Mouse (Mus musculus) hindbrain, embryonic 11.5 days (tissue): Measurements from ENCODE around the gene Rftn1. TPM values are rescaled to one million over a fixed set of nuclear protein-coding genes. Genes with fewer than 3 reads are reported as not detected.

Experiments
- ATAC-seq: fragments of 200-750 bp; cut with Nextera tagmentation; 2 replicates; pipeline ENCODE4 v1.8.0; 2017; ENCODE audit warnings: mild to moderate bottlenecking, moderate TSS enrichment, moderate library complexity; ENCODE audit not compliant: low FRiP score
- DNase-seq: peaks from one replicate; pipeline ENCODE4 v3.0.0-alpha.2; 2015; ENCODE audit warnings: low spot score
- H3K27ac ChIP-seq: fragments of 300-500 bp; sonication (generic); 2 replicates; pipeline ENCODE4 v1.5.1; 2014; ENCODE audit warnings: mild to moderate bottlenecking, low read depth, low read length
- H3K27me3 ChIP-seq: fragments of 300-500 bp; sonication (generic); 2 replicates; pipeline ENCODE4 v1.6.1; 2014; ENCODE audit warnings: mild to moderate bottlenecking, low read length, moderate library complexity, mixed read lengths; ENCODE audit not compliant: control insufficient read depth, insufficient read depth
- H3K36me3 ChIP-seq: fragments of 300-500 bp; sonication (generic); 2 replicates; pipeline ENCODE4 v1.6.1; 2014; ENCODE audit warnings: mild to moderate bottlenecking, low read length, moderate library complexity, mixed read lengths; ENCODE audit not compliant: control insufficient read depth, insufficient read depth
- H3K4me1 ChIP-seq: fragments of 300-500 bp; sonication (generic); replicated peaks from 2 replicates; pipeline ENCODE4 v1.6.1; 2014; ENCODE audit warnings: low read length, mixed read lengths; ENCODE audit not compliant: control insufficient read depth, insufficient read depth
- H3K4me2 ChIP-seq: fragments of 300-500 bp; sonication (generic); replicated peaks from 2 replicates; pipeline ENCODE4 v1.6.1; 2014; ENCODE audit warnings: mild to moderate bottlenecking, low read depth, low read length
- H3K4me3 ChIP-seq: fragments of 300-500 bp; sonication (generic); 2 replicates; pipeline ENCODE4 v1.5.1; 2014; ENCODE audit warnings: low read depth, low read length
- H3K9ac ChIP-seq: fragments of 300-500 bp; sonication (generic); 2 replicates; pipeline ENCODE4 v1.6.1; 2014; ENCODE audit warnings: low read depth, low read length
- H3K9me3 ChIP-seq: fragments of 300-500 bp; sonication (generic); 2 replicates; pipeline ENCODE4 v1.6.1; 2016; ENCODE audit warnings: low read length; ENCODE audit not compliant: control insufficient read depth
- WGBS: fragments of 180-500 bp; shearing (Covaris S2); extraction: QIAGEN DNeasy Blood & Tissue Kit; methylation state at CpG from one replicate; pipeline ENCODE4 v1.1.7; 2014; 5-methylcytosine and 5-hydroxymethylcytosine counted together
- polyA plus RNA-seq: library from polyadenylated mRNA; unstranded; fragments of >200 nt; fragmentation: Nextera tagmentation; extraction: Ambion mirVana; gene quantifications from 2 replicates; pipeline ENCODE4 v1.2.1, GENCODE M21; 2014

Gene Rftn1
- polyA plus RNA-seq, 1 experiment from 2014 or later: 5.6 TPM

GRCm38 (mm10) chr17:50080991-50081390 is 109.5 kb downstream of the Rftn1 start:
- no peak overlapping the region for H3K4me3 ChIP-seq
- 94% methylated on average over 4 of the region's 4 CpGs for WGBS
- DNase-seq: no peak

GRCm38 (mm10) chr17:50078749-50079148 is 111.7 kb downstream of the Rftn1 start:
- H3K9me3 ChIP-seq: no peaks in the 10 kb centered on the region
- no peaks in the 10 kb centered on the region for H3K27me3 ChIP-seq
- H3K27ac ChIP-seq: no peak overlapping the region
- ATAC-seq: no peak
- WGBS: 97% methylated on average over 6 of the region's 6 CpGs
- no peak for DNase-seq
- H3K4me3 ChIP-seq: no peak overlapping the region
- H3K9ac ChIP-seq: no peak overlapping the region
- H3K36me3 ChIP-seq: no peaks in the 10 kb centered on the region
- H3K4me2 ChIP-seq: no peak overlapping the region
- no peaks in the 10 kb centered on the region for H3K4me1 ChIP-seq

More at GRCm38 (mm10) chr17:50080991-50081390, 109.5 kb downstream of the Rftn1 start:
- H3K36me3 ChIP-seq: no peaks in the 10 kb centered on the region
- H3K9ac ChIP-seq: no peak overlapping the region
- H3K27me3 ChIP-seq: no peaks in the 10 kb centered on the region
- no peaks in the 10 kb centered on the region for H3K4me1 ChIP-seq
- no peak overlapping the region for H3K4me2 ChIP-seq
- no peak for ATAC-seq
- H3K27ac ChIP-seq: no peak overlapping the region
- no peaks in the 10 kb centered on the region for H3K9me3 ChIP-seq

- Histone ChIP-seq H3K9ac (no peak overlapping the region), H3K27me3 (no peaks in the 10 kb centered on the region), H3K9me3 (no peaks in the 10 kb centered on the region), H3K4me1 (no peaks in the 10 kb centered on the region), H3K4me3 (no peak overlapping the region), H3K4me2 (no peak overlapping the region), H3K36me3 (no peaks in the 10 kb centered on the region), H3K27ac (no peak overlapping the region)
- ATAC-seq (no peak), DNase-seq (no peak)
- 95% methylated on average over 23 of the region's 23 CpGs for WGBS
Observed at GRCm38 (mm10) chr17:50072982-50073965, 117.2 kb downstream of the Rftn1 start.

DNA sequence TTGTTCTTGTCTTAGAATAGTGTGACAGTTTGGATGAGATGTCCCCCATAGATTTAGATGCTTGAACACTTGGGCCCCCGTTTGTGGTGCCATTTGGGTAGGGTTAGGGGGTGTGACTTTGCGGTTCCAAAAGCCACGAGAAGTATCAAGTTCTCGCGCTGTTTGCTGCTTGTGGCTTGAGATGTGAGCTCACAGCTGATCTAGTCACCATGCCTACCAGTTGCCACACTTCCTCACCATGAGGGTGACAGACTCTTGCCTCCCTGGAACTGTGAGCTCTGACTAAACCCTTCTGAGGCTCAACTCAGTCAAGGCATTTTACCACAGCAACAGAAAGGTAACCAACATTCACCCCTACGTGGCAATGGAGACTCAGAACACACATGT is 118.9 kb downstream of the Rftn1 start:
- WGBS: 82% methylated on average over 6 of the region's 6 CpGs
- H3K4me1 ChIP-seq: no peaks in the 10 kb centered on the region
- H3K27me3 ChIP-seq: no peaks in the 10 kb centered on the region
- H3K4me2 ChIP-seq: no peak overlapping the region
- H3K9ac ChIP-seq: no peak overlapping the region
- ATAC-seq: no peak
- DNase-seq: no peak
- no peak overlapping the region for H3K4me3 ChIP-seq
- H3K27ac ChIP-seq: no peak overlapping the region
- no peaks in the 10 kb centered on the region for H3K9me3 ChIP-seq
- no peaks in the 10 kb centered on the region for H3K36me3 ChIP-seq

GRCm38 (mm10) chr17:50070822-50071601 is 119.5 kb downstream of the Rftn1 start:
- no peaks in the 10 kb centered on the region for H3K36me3 ChIP-seq
- no peak overlapping the region for H3K9ac ChIP-seq
- H3K4me2 ChIP-seq: no peak overlapping the region
- H3K9me3 ChIP-seq: no peaks in the 10 kb centered on the region
- no peak for DNase-seq
- no peak overlapping the region for H3K4me3 ChIP-seq
- no peak overlapping the region for H3K27ac ChIP-seq
- 81% methylated on average over 7 of the region's 7 CpGs for WGBS
- no peaks in the 10 kb centered on the region for H3K4me1 ChIP-seq
- H3K27me3 ChIP-seq: no peaks in the 10 kb centered on the region
- ATAC-seq: no peak

DNA sequence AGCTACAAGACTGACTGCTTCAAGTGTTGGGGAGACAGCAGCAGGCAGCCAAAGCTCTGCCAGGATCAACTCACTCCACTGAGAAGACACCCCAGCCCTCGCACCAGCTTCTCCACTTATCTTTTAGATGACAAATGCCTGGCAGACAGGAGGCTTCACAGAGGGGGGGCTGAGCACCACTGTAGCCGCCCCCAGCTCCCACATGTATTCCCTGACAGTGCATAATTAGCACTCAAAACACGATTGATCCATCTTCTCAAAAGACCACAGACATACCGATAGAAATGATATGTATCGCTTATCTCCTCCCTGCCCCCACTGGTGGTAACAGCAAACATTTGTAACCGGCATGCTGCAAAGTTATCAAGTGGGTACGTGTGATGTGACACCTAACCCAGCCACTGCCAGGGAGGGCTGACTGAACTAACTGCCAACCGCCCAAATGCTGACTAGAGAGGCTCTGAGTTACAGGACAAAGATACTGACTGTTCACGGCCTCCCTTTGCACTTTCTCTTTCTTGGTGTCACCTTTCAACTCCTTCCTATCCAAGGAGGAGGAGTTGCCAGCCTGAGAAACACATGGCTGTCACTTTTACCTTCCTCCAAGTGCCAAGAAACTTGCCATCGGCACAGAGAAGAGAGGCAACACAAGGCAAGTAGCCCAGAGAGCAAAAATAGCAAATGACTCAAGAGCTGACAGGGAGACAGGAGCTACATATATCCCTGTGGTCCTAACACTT is 120.4 kb downstream of the Rftn1 start:
- Histone ChIP-seq H3K36me3 (no peaks in the 10 kb centered on the region), H3K4me1 (no peaks in the 10 kb centered on the region), H3K9me3 (no peaks in the 10 kb centered on the region), H3K4me2 (no peak overlapping the region), H3K9ac (no peak overlapping the region), H3K4me3 (no peak overlapping the region), H3K27me3 (no peaks in the 10 kb centered on the region), H3K27ac (no peak overlapping the region)
- ATAC-seq (no peak), DNase-seq (no peak)
- 53% methylated on average over 10 of the region's 10 CpGs for WGBS

GRCm38 (mm10) chr17:50069205-50069604 is 121.3 kb downstream of the Rftn1 start:
- 85% methylated on average over 5 of the region's 5 CpGs for WGBS
- Histone ChIP-seq H3K9me3 (no peaks in the 10 kb centered on the region), H3K9ac (no peak overlapping the region), H3K4me2 (no peak overlapping the region), H3K27me3 (no peaks in the 10 kb centered on the region), H3K4me3 (no peak overlapping the region), H3K4me1 (no peaks in the 10 kb centered on the region), H3K27ac (no peak overlapping the region), H3K36me3 (no peaks in the 10 kb centered on the region)
- DNase-seq: no peak
- ATAC-seq: no peak

GRCm38 (mm10) chr17:50068681-50069138 is 121.8 kb downstream of the Rftn1 start:
- no peak overlapping the region for H3K9ac ChIP-seq
- H3K9me3 ChIP-seq: no peaks in the 10 kb centered on the region
- no peaks in the 10 kb centered on the region for H3K27me3 ChIP-seq
- H3K27ac ChIP-seq: no peak overlapping the region
- no peak for DNase-seq
- WGBS: 88% methylated on average over 10 of the region's 10 CpGs
- no peaks in the 10 kb centered on the region for H3K36me3 ChIP-seq
- no peak overlapping the region for H3K4me3 ChIP-seq
- no peaks in the 10 kb centered on the region for H3K4me1 ChIP-seq
- no peak overlapping the region for H3K4me2 ChIP-seq
- ATAC-seq: no peak
